Mouse (Mus musculus): ENCODE results near the gene Dusp21. TPM values are rescaled to one million over a fixed set of nuclear protein-coding genes. Genes with fewer than 3 reads are reported as not detected.

Dusp21 gene
- polyA plus RNA-seq, 1 experiment from 2014 or later = not detected

GRCm38 (mm10) chrX:18163917-18164624 lies 18.4 kb downstream of the Dusp21 start:
- peak overlapping the region; percentile 98 for H3K27ac ChIP-seq (ENCODE audit: low read depth)
- 2% methylated on average over 10 of the region's 10 CpGs for WGBS (ENCODE audit: insufficient replicate concordance)
- H3K4me3 ChIP-seq (ENCODE audit: low read depth, low read length) = peak overlapping the region; percentile 91
- no peaks in the 10 kb centered on the region for H3K9me3 ChIP-seq (ENCODE audit: low read length)
- H3K36me3 ChIP-seq (replicated peaks; ENCODE audit: insufficient read depth, low read length) = no peaks in the 10 kb centered on the region
- DNase-seq (peak; percentile 46), ATAC-seq (no peak)
- TF ChIP-seq CTCF (IDR thresholded peaks at IDR 0.05; ENCODE audit: low read depth) (no peak), EP300 (IDR thresholded peaks at IDR 0.05; ENCODE audit: low read depth) (no peak)
- no peaks in the 10 kb centered on the region for H3K27me3 ChIP-seq (ENCODE audit: insufficient read depth, low read length)
- H3K4me1 ChIP-seq (ENCODE audit: insufficient read depth) = peaks cover 6% of the 10 kb centered on the region
- peak overlapping the region; percentile 97 for H3K9ac ChIP-seq (replicated peaks)
- H3K4me2 ChIP-seq (ENCODE audit: low read depth, low read length) = peak overlapping the region; percentile 69

- peak overlapping the region; percentile 69; the same call in 1 of the 2 replicates for H3K4me2 ChIP-seq (ENCODE audit: low read depth, low read length)
- peak overlapping the region; percentile 91 for H3K4me3 ChIP-seq (ENCODE audit: low read depth, low read length)
- no peaks in the 10 kb centered on the region for H3K27me3 ChIP-seq (ENCODE audit: insufficient read depth, low read length)
- H3K9me3 ChIP-seq (ENCODE audit: low read length) = no peaks in the 10 kb centered on the region
- H3K4me1 ChIP-seq (ENCODE audit: insufficient read depth) = peaks cover 6% of the 10 kb centered on the region
- H3K9ac ChIP-seq (replicated peaks) = no peak overlapping the region
- no peaks in the 10 kb centered on the region for H3K36me3 ChIP-seq (replicated peaks; ENCODE audit: insufficient read depth, low read length)
- TF ChIP-seq EP300 (IDR thresholded peaks at IDR 0.05; ENCODE audit: low read depth) = no peak
- no peak for TF ChIP-seq CTCF (IDR thresholded peaks at IDR 0.05; ENCODE audit: low read depth)
- DNase-seq (no peak), ATAC-seq (no peak)
- 52% methylated on average over 2 of the region's 2 CpGs for WGBS (ENCODE audit: insufficient replicate concordance)
- H3K27ac ChIP-seq (ENCODE audit: low read depth) = no peak overlapping the region
Observed at GRCm38 (mm10) chrX:18165121-18165520, 19.5 kb downstream of the Dusp21 start.

GRCm38 (mm10) chrX:18166961-18167360 lies 21.3 kb downstream of the Dusp21 start:
- Histone ChIP-seq H3K27ac (ENCODE audit: low read depth) (no peak overlapping the region), H3K4me2 (ENCODE audit: low read depth, low read length) (0 out of 2 replicates have a peak overlapping the region, but pooled peaks have one; percentile 35)

GRCm38 (mm10) chrX:18168940-18169339 lies 23.3 kb downstream of the Dusp21 start:
- H3K9ac ChIP-seq (replicated peaks) = no peak overlapping the region
- no peak overlapping the region for H3K27ac ChIP-seq (ENCODE audit: low read depth)
- H3K27me3 ChIP-seq (ENCODE audit: insufficient read depth, low read length) = no peaks in the 10 kb centered on the region
- H3K4me3 ChIP-seq (ENCODE audit: low read depth, low read length) = no peak overlapping the region
- H3K4me2 ChIP-seq (ENCODE audit: low read depth, low read length) = no peak overlapping the region
- TF ChIP-seq EP300 (IDR thresholded peaks at IDR 0.05; ENCODE audit: low read depth) (no peak), CTCF (IDR thresholded peaks at IDR 0.05; ENCODE audit: low read depth) (peak; percentile 53)
- no peaks in the 10 kb centered on the region for H3K36me3 ChIP-seq (replicated peaks; ENCODE audit: insufficient read depth, low read length)
- DNase-seq (no peak), ATAC-seq (no peak)
- H3K4me1 ChIP-seq (ENCODE audit: insufficient read depth) = peaks cover 2% of the 10 kb centered on the region; the same call in 1 of the 2 replicates
- no peaks in the 10 kb centered on the region for H3K9me3 ChIP-seq (ENCODE audit: low read length)
- 78% methylated on average over 1 of the region's 1 CpGs for WGBS (ENCODE audit: insufficient replicate concordance)

More at GRCm38 (mm10) chrX:18166961-18167360, 21.3 kb downstream of the Dusp21 start:
- WGBS (ENCODE audit: insufficient replicate concordance) = 64% methylated on average over 3 of the region's 3 CpGs
- no peak for DNase-seq
- TF ChIP-seq EP300 (IDR thresholded peaks at IDR 0.05; ENCODE audit: low read depth) = no peak
- no peak for TF ChIP-seq CTCF (IDR thresholded peaks at IDR 0.05; ENCODE audit: low read depth)
- H3K4me3 ChIP-seq (ENCODE audit: low read depth, low read length) = no peak overlapping the region
- no peak overlapping the region for H3K9ac ChIP-seq (replicated peaks)
- no peaks in the 10 kb centered on the region for H3K9me3 ChIP-seq (ENCODE audit: low read length)
- no peak for ATAC-seq
- no peaks in the 10 kb centered on the region for H3K27me3 ChIP-seq (ENCODE audit: insufficient read depth, low read length)
- H3K36me3 ChIP-seq (replicated peaks; ENCODE audit: insufficient read depth, low read length) = no peaks in the 10 kb centered on the region
- peaks cover 2% of the 10 kb centered on the region; the same call in 1 of the 2 replicates for H3K4me1 ChIP-seq (ENCODE audit: insufficient read depth)

GRCm38 (mm10) chrX:18174831-18175230 lies 29.2 kb downstream of the Dusp21 start:
- H3K27me3 ChIP-seq (ENCODE audit: insufficient read depth, low read length) = no peaks in the 10 kb centered on the region
- 58% methylated on average over 4 of the region's 4 CpGs for WGBS (ENCODE audit: insufficient replicate concordance)
- H3K4me3 ChIP-seq (ENCODE audit: low read depth, low read length) = no peak overlapping the region
- H3K9ac ChIP-seq (replicated peaks) = no peak overlapping the region
- ATAC-seq = no peak
- no peak overlapping the region for H3K27ac ChIP-seq (ENCODE audit: low read depth)
- no peaks in the 10 kb centered on the region for H3K9me3 ChIP-seq (ENCODE audit: low read length)
- TF ChIP-seq CTCF (IDR thresholded peaks at IDR 0.05; ENCODE audit: low read depth) (no peak), EP300 (IDR thresholded peaks at IDR 0.05; ENCODE audit: low read depth) (no peak)
- no peak for DNase-seq
- peaks cover 10% of the 10 kb centered on the region for H3K4me1 ChIP-seq (ENCODE audit: insufficient read depth)
- no peak overlapping the region for H3K4me2 ChIP-seq (ENCODE audit: low read depth, low read length)
- H3K36me3 ChIP-seq (replicated peaks; ENCODE audit: insufficient read depth, low read length) = no peaks in the 10 kb centered on the region

GRCm38 (mm10) chrX:18177803-18178202 lies 32.1 kb downstream of the Dusp21 start:
- Histone ChIP-seq H3K27ac (ENCODE audit: low read depth) (no peak overlapping the region), H3K9me3 (ENCODE audit: low read length) (no peaks in the 10 kb centered on the region), H3K9ac (replicated peaks) (no peak overlapping the region), H3K4me1 (ENCODE audit: insufficient read depth) (peaks cover 10% of the 10 kb centered on the region), H3K36me3 (replicated peaks; ENCODE audit: insufficient read depth, low read length) (no peaks in the 10 kb centered on the region), H3K27me3 (ENCODE audit: insufficient read depth, low read length) (no peaks in the 10 kb centered on the region), H3K4me2 (ENCODE audit: low read depth, low read length) (no peak overlapping the region), H3K4me3 (ENCODE audit: low read depth, low read length) (no peak overlapping the region)
- 80% methylated on average over 4 of the region's 4 CpGs for WGBS (ENCODE audit: insufficient replicate concordance)
- DNase-seq (no peak), ATAC-seq (no peak)
- TF ChIP-seq CTCF (IDR thresholded peaks at IDR 0.05; ENCODE audit: low read depth) (no peak), EP300 (IDR thresholded peaks at IDR 0.05; ENCODE audit: low read depth) (no peak)

Data from liver, postnatal 0 days (tissue).